ENCODE assay signal across 8 mouse cellular contexts in genomic region chr10:39733421-39733930, GRCm38 (mm10). TPM values are rescaled to one million over a fixed set of nuclear protein-coding genes. Genes with fewer than 3 reads are reported as not detected.
DNase-seq lines count a peak whose midpoint lies in the region; ATAC-seq and TF ChIP-seq lines count a peak whose summit lies in the region.

No protein-coding gene starts in this region.

- peak overlapping the region; percentile 88 for H3K4me3 ChIP-seq in heart, embryonic 13.5 days
- no peak overlapping the region for H3K4me3 ChIP-seq in ES-Bruce4 (ENCODE audit: low read depth, low read length)
- peak overlapping the region; percentile 87 for H3K4me3 ChIP-seq in forebrain, embryonic 14.5 days (ENCODE audit: low read depth, low read length)
- H3K4me3 ChIP-seq in midbrain, embryonic 10.5 days, result peak overlapping the region; percentile 92

- H3K27ac ChIP-seq in heart, embryonic 13.5 days (replicated peaks), result peak overlapping the region; percentile 100
- H3K27ac ChIP-seq in ES-Bruce4 (ENCODE audit: insufficient read depth, low read length), result no peak overlapping the region
- H3K27ac ChIP-seq in forebrain, embryonic 14.5 days (ENCODE audit: low read depth, low read length), result peak overlapping the region; percentile 100
- H3K27ac ChIP-seq in midbrain, embryonic 10.5 days (replicated peaks), result peak overlapping the region; percentile 95

- H3K36me3 ChIP-seq in heart, embryonic 13.5 days, result peaks cover 4% of the 10 kb centered on the region; the same call in 1 of the 2 replicates
- no peaks in the 10 kb centered on the region for H3K36me3 ChIP-seq in ES-Bruce4 (ENCODE audit: control insufficient read depth, insufficient read depth, low read length, poor library complexity, severe bottlenecking)
- H3K36me3 ChIP-seq in forebrain, embryonic 14.5 days (ENCODE audit: control insufficient read depth, insufficient read depth, low read length), result no peaks in the 10 kb centered on the region
- H3K36me3 ChIP-seq in midbrain, embryonic 10.5 days, result peaks cover 9% of the 10 kb centered on the region

- peaks cover 28% of the 10 kb centered on the region for H3K4me1 ChIP-seq in heart, embryonic 13.5 days
- peaks cover 2% of the 10 kb centered on the region for H3K4me1 ChIP-seq in ES-Bruce4 (ENCODE audit: control insufficient read depth, insufficient read depth, low read length)
- H3K4me1 ChIP-seq in forebrain, embryonic 14.5 days (ENCODE audit: control insufficient read depth, insufficient read depth, low read length), result peaks cover 15% of the 10 kb centered on the region; the same call in 1 of the 2 replicates
- peaks cover 31% of the 10 kb centered on the region for H3K4me1 ChIP-seq in midbrain, embryonic 10.5 days

- no peak for TF ChIP-seq CTCF in ES-Bruce4 (IDR thresholded peaks at IDR 0.05; ENCODE audit: low read depth, low read length)

- ATAC-seq in heart, embryonic 13.5 days (ENCODE audit: extremely low read depth, insufficient number of reproducible peaks, low FRiP score, low TSS enrichment), result no peak
- ATAC-seq in forebrain, embryonic 14.5 days, result no peak

- H3K4me2 ChIP-seq in heart, embryonic 13.5 days, result peak overlapping the region; percentile 84
- H3K4me2 ChIP-seq in forebrain, embryonic 14.5 days (ENCODE audit: low read length), result peak overlapping the region; percentile 70

- no peak for DNase-seq in heart, adult 11 months
- DNase-seq in forebrain, embryonic 14.5 days (ENCODE audit: low spot score), result peak; percentile 42
- DNase-seq in midbrain, embryonic 10.5 days (ENCODE audit: low spot score), result no peak
- DNase-seq in ovary, postnatal 36 days (ENCODE audit: low spot score), result no peak
- no peak for DNase-seq in thymus, postnatal 10 days (ENCODE audit: low spot score in 2 of 2)
- no peak for DNase-seq in urinary bladder, postnatal 10 days (ENCODE audit: low spot score)

- H3K9ac ChIP-seq in heart, embryonic 13.5 days, result peak overlapping the region; percentile 97
- peak overlapping the region; percentile 97 for H3K9ac ChIP-seq in ES-Bruce4 (ENCODE audit: low read depth, poor library complexity, severe bottlenecking)
- H3K9ac ChIP-seq in forebrain, embryonic 14.5 days (ENCODE audit: low read length), result peak overlapping the region; percentile 96

- H3K27me3 ChIP-seq in heart, embryonic 13.5 days (replicated peaks), result no peaks in the 10 kb centered on the region
- no peaks in the 10 kb centered on the region for H3K27me3 ChIP-seq in ES-Bruce4 (ENCODE audit: control insufficient read depth, insufficient read depth, low read length, poor library complexity, severe bottlenecking)
- H3K27me3 ChIP-seq in forebrain, embryonic 14.5 days (replicated peaks; ENCODE audit: control insufficient read depth, insufficient read depth, low read length), result no peaks in the 10 kb centered on the region
- H3K27me3 ChIP-seq in midbrain, embryonic 10.5 days (ENCODE audit: low read depth, poor library complexity, severe bottlenecking), result no peaks in the 10 kb centered on the region

- no peaks in the 10 kb centered on the region for H3K9me3 ChIP-seq in heart, embryonic 13.5 days
- peaks cover 5% of the 10 kb centered on the region; the same call in 1 of the 2 replicates for H3K9me3 ChIP-seq in ES-Bruce4 (replicated peaks; ENCODE audit: control insufficient read depth, insufficient read depth, low read length, poor library complexity, severe bottlenecking)
- H3K9me3 ChIP-seq in forebrain, embryonic 14.5 days (replicated peaks; ENCODE audit: control insufficient read depth, low read length), result no peaks in the 10 kb centered on the region
- H3K9me3 ChIP-seq in midbrain, embryonic 10.5 days (replicated peaks), result peaks cover 12% of the 10 kb centered on the region; the same call in 1 of the 2 replicates

- TF ChIP-seq EP300 in ES-Bruce4 (IDR thresholded peaks at IDR 0.05; ENCODE audit: insufficient read depth, low read depth, low read length), result no peak

- no peak for TF ChIP-seq POLR2A in ES-Bruce4 (IDR thresholded peaks at IDR 0.05; ENCODE audit: insufficient read depth, low read length)

- 16% methylated on average over 10 of the region's 10 CpGs for WGBS in heart, embryonic 13.5 days
- WGBS in forebrain, embryonic 14.5 days, result 15% methylated on average over 10 of the region's 10 CpGs
- 27% methylated on average over 10 of the region's 10 CpGs for WGBS in midbrain, embryonic 10.5 days

RNA-seq across cellular contexts. Expression of gene Rev3l, which starts 1.6 kb away (rescaled TPM):
- 8.1 and 8.6 TPM in 2 replicates for polyA plus RNA-seq in heart, embryonic 13.5 days (2015; fragmentation: Nextera tagmentation; extraction: Ambion mirVana)
- polyA plus RNA-seq in ES-Bruce4 (2011; ENCODE audit: insufficient read depth, insufficient read length, low read depth, missing spikeins), result 36.9 and 38.0 TPM in 2 replicates
- polyA plus RNA-seq in forebrain, embryonic 14.5 days (2014; fragmentation: Nextera tagmentation; extraction: Ambion mirVana), result 31.6 and 33.3 TPM in 2 replicates
- polyA plus RNA-seq in midbrain, embryonic 10.5 days (2016; fragmentation: Nextera tagmentation; extraction: Ambion mirVana), result 8.4 and 11.5 TPM in 2 replicates
